Mouse (Mus musculus): ENCODE measurements at regions not wholly inside any gene's neighbourhood (a gene's known extent, or its start where the extent isn't known, plus 50 kb on each side); places are given as distances from the start of the nearest gene placed in this dataset.
"Not testable (repeated sequence)": the region's sequence is repeated elsewhere in the genome, so short reads cannot be mapped to it uniquely, and the experiment has no call there.

DNA sequence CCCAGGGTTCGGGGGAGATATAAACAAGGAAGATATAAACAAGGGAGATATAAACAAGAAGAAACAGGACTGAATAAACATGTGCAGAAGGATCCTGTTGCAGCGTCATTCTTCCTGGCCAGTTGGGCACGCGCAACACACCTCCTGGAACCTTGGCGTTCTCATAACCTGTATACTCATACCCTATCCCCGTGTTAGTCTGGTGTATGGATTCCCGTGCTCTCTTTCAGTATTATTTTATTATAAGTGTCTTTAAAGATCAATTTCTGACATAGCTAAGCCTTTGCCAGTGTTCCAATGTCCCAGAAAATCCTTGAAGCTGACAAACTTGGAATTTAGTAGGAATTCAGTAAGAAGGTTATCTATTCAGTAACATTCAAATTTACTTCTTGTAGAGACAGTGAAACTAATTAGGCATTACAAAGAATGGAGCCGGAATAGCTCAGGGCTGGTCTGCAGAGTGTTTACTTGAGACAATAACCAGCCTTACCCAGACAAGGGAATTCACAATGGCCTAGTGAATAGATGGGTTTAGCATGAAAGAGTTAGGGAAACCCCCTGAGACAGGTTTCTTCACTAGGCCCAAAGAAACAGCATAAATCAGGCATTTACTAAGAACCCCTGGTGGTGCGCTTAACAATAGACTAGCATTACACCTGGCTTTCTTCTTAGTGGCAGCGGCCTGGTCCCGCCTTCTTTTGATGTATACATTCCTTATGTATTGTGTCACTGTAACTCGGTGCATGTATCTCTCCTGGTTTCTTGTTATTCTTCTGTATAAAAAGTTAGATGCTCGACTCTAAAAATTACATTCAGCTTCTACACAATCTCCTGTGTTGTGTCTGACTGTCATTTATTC lies 458.4 kb downstream of the Epm2a start:
- in situ Hi-C loops (cut with MseI, MboI): not testable (repeated sequence)

DNA sequence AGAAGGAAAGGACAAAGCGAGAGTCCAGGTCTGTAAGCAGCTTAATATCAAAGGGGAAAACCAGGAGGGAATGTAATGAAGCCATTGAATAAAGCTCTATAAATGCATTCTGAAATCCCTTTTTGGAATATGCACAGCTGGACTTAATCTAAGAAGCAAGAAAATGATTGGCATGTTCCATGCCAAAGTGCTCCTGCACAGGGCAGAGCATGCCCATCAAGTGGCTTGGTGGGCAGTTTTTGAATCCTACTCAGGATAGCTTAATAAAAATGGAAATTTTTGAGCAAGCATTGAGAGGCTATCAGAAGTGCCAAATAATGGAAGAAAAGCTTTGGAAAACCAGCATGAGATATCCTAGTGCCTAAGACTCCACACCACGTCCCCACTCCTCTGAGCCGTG lies 466.1 kb downstream of the Epm2a start:
- in situ Hi-C loops (cut with MseI, MboI): no loop called here

- in situ Hi-C loops (cut with MseI, MboI): no loop called here
These were observed 479.3 kb downstream of the Epm2a start for GRCm38 (mm10) chr10:11822418-11822959.

- in situ Hi-C loops (cut with MseI, MboI): no loop called here
These were observed 497.9 kb downstream of the Epm2a start for GRCm38 (mm10) chr10:11841094-11841493.

DNA sequence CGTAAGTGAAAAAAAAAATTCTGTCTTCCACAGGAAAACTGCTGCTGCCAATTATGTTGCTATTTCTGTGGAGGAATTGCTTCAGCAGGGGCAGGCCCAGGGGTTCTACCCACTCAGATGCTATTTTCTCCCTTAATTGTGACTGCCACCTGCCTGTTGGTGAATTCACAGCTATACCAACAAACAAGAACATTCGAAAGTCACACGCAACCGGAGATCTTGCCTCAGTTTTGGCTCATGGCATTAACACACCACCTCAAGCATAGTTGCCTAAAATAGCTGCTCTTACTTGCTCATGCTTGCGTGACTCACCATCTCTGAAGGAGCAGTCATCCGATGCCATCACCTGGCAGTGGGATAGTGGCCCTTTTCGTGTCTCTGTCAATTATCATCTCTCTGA lies 498.3 kb downstream of the Epm2a start:
- in situ Hi-C loops (cut with MseI, MboI): no loop called here

- in situ Hi-C loops (cut with MseI, MboI): no loop called here
These were observed 502.9 kb downstream of the Epm2a start for GRCm38 (mm10) chr10:11846141-11846540.

DNA sequence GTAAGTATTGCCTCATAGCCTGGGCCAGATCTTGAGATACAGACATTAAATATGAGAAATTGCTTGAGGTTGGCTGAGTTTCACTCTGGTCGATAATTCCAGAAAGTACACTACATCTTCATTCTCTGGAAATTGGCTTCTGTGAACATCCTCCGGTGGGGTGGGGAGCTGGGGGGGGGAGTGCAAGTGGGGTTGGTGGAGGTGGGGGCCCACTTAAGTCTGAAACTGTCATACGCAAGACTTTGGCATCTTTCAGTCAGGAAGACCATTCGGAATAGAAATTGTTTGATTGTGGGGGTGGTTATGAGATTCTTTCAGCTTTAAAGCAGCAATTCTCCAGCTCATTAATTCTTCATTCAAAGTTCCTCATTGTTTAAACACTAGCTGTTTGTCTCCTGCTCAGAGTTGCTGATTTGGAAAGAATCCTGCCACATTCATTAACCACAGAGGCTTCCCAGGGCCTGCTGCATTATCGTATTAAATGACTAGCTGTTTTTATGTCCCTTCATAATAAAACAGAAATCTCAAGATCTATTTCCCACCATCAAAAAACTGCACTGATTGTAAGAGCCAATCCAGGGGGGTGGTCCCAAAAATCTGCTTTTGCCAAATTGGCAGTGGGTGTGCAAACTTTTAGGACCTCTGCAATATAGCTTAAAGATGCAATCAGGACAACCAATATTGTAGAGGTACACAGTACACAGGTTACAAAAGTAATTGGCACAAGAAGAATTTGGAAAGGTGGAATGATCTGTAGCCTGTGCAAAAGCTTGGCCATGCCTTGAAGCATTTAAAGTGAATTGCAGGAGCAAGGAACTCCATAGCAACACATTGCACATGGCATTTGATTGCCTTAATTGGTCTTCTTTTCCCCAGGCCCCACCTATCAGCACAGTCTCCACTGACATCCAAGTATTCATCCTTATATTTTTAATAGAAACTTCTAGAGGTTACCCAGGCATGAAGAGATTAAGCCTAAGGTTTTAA lies 532.2 kb downstream of the Epm2a start:
- in situ Hi-C loops (cut with MseI, MboI): no loop called here

GRCm38 (mm10) chr10:11886237-11886636 lies 543.0 kb downstream of the Epm2a start:
- in situ Hi-C loops (cut with MseI, MboI): no loop called here

DNA sequence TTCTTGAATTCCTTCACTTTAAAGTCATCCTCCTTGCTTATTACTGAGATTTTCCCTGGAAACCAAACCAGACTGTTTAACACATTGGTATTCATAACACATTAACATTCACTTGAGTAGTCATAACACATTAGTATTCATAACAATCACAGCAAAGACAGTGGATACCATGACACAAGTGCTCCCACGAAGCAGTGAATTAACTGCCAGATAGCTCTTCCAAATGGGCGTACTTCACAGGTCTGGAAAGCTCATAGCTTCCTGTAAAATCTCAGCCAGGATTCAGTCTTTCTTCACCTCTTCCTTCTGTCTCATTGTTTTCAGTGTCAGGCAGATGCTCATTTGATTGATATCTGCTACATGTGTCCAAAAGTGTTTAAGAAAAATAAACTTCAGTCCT lies 545.7 kb downstream of the Epm2a start:
- in situ Hi-C loops (cut with MseI, MboI): no loop called here

DNA sequence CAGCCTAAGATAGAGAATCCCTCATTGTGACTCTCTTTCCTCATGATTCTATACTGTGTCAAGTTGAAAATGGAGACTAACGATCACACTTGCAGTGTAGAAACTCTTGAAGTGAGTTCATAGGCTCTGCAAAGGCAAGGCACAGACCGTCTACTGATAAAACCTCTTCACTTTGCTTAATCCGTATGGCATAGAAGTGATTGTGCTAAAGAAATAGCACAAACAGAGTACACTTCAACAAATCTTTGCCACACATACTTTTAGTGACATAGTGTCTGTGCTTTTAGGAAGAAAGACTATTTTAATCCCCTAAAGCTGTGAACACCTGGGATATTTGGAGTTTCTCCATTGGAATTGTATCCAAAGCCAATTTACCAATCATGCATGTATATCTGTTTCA lies 578.9 kb downstream of the Epm2a start:
- in situ Hi-C loops (cut with MseI, MboI): no loop called here

DNA sequence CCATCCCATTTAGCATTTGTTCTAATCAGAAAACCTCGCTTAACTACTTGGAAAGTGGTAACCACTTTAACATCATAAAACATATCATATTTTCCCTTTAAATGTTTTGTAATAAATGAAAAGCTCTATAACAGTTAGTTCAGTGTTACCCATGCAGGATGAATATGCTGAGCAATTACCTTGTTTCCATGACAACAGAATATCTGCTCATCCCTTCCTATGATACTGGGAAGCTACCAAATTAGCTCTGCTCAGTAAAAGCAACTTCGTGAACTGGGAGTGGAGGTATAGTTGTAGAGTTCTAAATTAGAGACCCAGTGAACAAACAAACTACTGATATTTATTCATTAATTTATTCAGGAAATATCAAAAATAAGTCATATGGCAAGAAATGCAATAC lies 595.0 kb downstream of the Epm2a start:
- in situ Hi-C loops (cut with MseI, MboI): no loop called here

DNA sequence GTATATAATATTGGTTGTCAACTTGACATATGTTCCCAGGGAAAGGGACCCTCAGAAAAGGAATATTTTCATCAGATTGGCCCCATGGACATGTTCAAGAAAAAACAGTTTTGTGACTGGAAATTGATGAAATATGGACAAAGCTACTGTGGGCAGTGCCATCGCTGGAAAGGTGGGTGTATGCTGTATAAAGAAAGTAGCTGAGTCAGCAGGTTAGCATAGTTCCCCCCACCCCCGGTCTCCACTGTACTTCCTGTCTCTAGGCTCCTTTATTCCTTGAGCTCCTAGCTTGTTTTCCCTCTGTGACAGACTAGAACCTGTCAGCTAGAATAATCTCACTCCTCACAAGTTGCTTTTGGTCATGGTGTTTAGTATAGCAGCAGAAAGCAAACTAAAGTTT lies 599.6 kb downstream of the Epm2a start:
- in situ Hi-C loops (cut with MseI, MboI): no loop called here

DNA sequence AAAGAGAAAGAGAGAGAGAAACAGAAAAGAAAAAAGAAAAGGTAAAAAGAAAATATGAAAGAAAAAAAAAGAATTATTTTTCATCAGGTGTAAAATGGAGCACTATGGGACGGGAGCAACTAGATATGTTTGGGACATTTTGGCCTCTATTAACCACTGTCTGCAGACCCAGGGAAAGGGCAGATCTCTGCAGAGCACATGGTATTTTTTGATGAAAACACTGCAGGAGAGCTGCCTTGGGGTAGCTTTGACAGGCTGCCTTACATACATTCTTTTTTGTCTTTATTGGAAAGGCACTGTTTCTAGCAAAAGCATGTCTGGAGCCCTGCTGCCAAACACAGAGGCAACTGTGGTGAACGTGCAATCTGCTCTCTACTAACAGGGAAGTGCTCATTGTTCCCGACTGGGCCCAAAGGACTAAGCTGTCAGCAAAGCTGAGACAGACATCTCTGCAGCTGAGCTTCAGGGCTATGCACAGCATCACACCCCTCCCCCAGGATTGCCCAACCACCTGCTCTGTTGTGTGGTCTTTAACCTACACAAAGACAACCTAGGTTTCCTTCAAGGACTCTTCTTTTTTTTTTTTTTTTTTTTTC lies 617.2 kb downstream of the Epm2a start:
- in situ Hi-C loops (cut with MseI, MboI): no loop called here

- in situ Hi-C loops (cut with MseI, MboI): no loop called here
These were observed 661.8 kb downstream of the Epm2a start for GRCm38 (mm10) chr10:12004966-12005365.

DNA sequence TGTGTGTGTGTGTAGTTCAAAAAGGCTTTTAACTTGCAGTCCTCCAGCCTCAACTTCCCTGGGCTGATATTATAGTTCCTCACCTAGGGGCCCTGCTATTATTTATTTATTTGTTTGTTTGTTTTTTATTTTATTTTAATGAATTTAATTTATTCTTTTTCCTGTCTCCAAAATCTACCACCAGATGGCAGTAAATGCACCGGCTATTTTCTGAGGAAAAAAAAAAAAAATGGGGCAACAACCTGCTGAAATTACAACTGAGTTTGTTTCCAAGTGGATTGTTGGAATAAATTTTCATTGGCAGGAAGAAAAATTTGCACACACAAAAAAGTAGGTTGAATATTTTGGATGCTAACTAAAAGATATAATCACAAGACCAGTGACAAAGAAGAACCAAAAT lies 662.7 kb downstream of the Epm2a start:
- in situ Hi-C loops (cut with MseI, MboI): no loop called here

- in situ Hi-C loops (cut with MseI, MboI): no loop called here
These were observed 674.1 kb downstream of the Epm2a start for GRCm38 (mm10) chr10:12017286-12017685.

DNA sequence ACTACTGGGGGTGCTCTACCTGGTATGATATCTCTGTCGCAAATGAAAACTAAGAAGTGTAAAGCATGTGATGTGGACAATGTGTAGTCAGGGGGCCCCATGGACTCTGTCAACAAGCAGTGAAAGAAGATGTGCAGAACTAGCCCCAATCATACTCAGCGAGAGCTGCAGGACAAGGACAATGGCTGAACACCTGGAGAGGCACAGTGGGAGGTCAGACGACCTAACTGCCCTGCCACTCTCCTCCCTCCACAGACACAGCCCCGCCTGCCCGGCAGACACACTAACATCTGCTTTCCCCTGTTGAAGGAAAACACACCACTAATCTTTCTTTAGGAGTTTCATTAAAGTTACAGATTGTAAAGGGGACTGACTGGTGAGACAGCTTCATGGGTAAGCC lies 675.1 kb downstream of the Epm2a start:
- in situ Hi-C loops (cut with MseI, MboI): no loop called here

DNA sequence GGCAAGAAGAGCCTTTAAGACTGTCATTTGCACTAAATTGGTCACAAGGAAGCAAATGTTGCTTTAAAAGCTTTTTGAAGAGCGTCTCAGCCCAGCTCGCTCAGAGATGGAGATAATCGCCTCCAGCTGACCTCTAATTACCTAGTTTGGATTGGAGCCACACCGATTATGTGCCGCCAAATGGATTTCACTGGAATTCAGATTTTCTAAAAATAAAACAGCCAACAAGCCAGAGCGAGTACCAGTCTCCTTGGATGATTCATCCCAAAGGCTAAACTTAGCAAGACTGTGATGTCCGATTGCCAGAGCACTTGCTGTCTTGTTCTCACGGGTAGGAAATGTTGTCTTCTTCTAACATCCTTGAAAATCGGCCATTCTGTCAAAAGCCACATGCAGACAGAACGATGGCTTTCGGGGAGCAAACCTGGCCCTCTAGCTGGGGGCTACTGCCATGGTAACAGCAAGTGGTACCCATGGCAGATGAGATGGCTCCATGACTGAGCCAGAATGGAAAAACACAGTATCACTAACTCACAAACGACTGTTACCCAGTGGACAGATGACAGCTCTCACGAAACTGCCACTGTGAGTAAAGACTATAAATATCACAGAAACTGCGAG lies 676.1 kb downstream of the Epm2a start:
- in situ Hi-C loops (cut with MseI, MboI): no loop called here

DNA sequence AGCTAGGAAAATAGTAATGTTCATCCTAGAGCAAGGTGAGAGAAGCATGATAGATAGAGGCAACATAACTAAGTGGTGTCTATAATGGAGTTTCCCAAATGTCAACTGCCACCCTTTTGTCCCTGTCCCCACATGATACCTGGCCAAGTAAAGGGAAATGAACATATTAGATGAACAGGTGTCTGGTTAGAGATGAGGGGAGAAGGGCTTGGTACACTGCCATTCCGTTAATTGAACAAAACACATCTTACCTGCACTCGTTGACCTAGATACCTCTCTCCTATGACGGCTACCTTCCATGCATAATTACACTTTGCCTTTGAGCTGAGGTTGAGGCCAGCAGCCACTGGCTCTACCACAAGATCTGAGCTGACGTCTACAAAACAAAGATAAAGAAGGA lies 677.4 kb downstream of the Epm2a start:
- in situ Hi-C loops (cut with MseI, MboI): no loop called here

GRCm38 (mm10) chr10:12035159-12035558 lies 692.0 kb downstream of the Epm2a start:
- in situ Hi-C loops (cut with MseI, MboI): no loop called here

GRCm38 (mm10) chr10:12045937-12046336 lies 702.7 kb downstream of the Epm2a start:
- in situ Hi-C loops (cut with MseI, MboI): no loop called here
